Mouse (Mus musculus): Measurements from ENCODE around the gene Kcnh7. TPM values are rescaled to one million over a fixed set of nuclear protein-coding genes. Genes with fewer than 3 reads are reported as not detected.

Gene Kcnh7
- total RNA-seq, 2 experiments from 2014 or later = 0.11 to 0.17 TPM

GRCm38 (mm10) chr2:62983936-62984335 lies 200.2 kb downstream of the Kcnh7 start:
- DNase-seq (ENCODE audit: low spot score) = no peak

- no peak for DNase-seq (ENCODE audit: low spot score)
Measured at GRCm38 (mm10) chr2:62935273-62935874, 248.7 kb downstream of the Kcnh7 start.

GRCm38 (mm10) chr2:62928494-62928893 lies 255.6 kb downstream of the Kcnh7 start:
- DNase-seq (ENCODE audit: low spot score) = no peak

- DNase-seq (ENCODE audit: low spot score) = no peak
Measured at GRCm38 (mm10) chr2:62928065-62928464, 256.0 kb downstream of the Kcnh7 start.

- no peak for DNase-seq (ENCODE audit: low spot score)
Measured at GRCm38 (mm10) chr2:62923803-62924202, 260.3 kb downstream of the Kcnh7 start.

GRCm38 (mm10) chr2:62907688-62908087 lies 276.4 kb downstream of the Kcnh7 start:
- DNase-seq (ENCODE audit: low spot score) = no peak

GRCm38 (mm10) chr2:62902363-62903353 lies 281.4 kb downstream of the Kcnh7 start:
- DNase-seq (ENCODE audit: low spot score) = no peak

- DNase-seq (ENCODE audit: low spot score) = no peak
Measured at GRCm38 (mm10) chr2:62878763-62879162, 305.3 kb downstream of the Kcnh7 start.

- no peak for DNase-seq (ENCODE audit: low spot score)
Measured at GRCm38 (mm10) chr2:62855391-62855790, 328.7 kb downstream of the Kcnh7 start.

GRCm38 (mm10) chr2:62842630-62843029 lies 341.5 kb downstream of the Kcnh7 start:
- no peak for DNase-seq (ENCODE audit: low spot score)

GRCm38 (mm10) chr2:62834261-62834660 lies 349.8 kb downstream of the Kcnh7 start:
- DNase-seq (ENCODE audit: low spot score) = no peak

GRCm38 (mm10) chr2:62819231-62819630 lies 364.9 kb downstream of the Kcnh7 start:
- no peak for DNase-seq (ENCODE audit: low spot score)

- DNase-seq (ENCODE audit: low spot score) = no peak
Measured at GRCm38 (mm10) chr2:62816016-62816415, 368.1 kb downstream of the Kcnh7 start.

GRCm38 (mm10) chr2:62808813-62809212 lies 375.3 kb downstream of the Kcnh7 start:
- no peak for DNase-seq (ENCODE audit: low spot score)

- DNase-seq (ENCODE audit: low spot score) = no peak
Measured at GRCm38 (mm10) chr2:62807476-62807882, 376.6 kb downstream of the Kcnh7 start.

- no peak for DNase-seq (ENCODE audit: low spot score)
Measured at GRCm38 (mm10) chr2:62806931-62807330, 377.2 kb downstream of the Kcnh7 start.

- DNase-seq (ENCODE audit: low spot score) = no peak
Measured at GRCm38 (mm10) chr2:62804030-62804429, 380.1 kb downstream of the Kcnh7 start.

GRCm38 (mm10) chr2:62784460-62785038 lies 399.5 kb downstream of the Kcnh7 start:
- no peak for DNase-seq (ENCODE audit: low spot score)

- DNase-seq (ENCODE audit: low spot score) = no peak
Measured at GRCm38 (mm10) chr2:62746256-62746655, 437.8 kb downstream of the Kcnh7 start.

- DNase-seq (ENCODE audit: low spot score) = no peak
Measured at GRCm38 (mm10) chr2:62743098-62743497, 441.0 kb downstream of the Kcnh7 start.

- DNase-seq (ENCODE audit: low spot score) = no peak
Measured at GRCm38 (mm10) chr2:62730671-62731070, 453.4 kb downstream of the Kcnh7 start.

GRCm38 (mm10) chr2:62727732-62728131 lies 456.4 kb downstream of the Kcnh7 start:
- no peak for DNase-seq (ENCODE audit: low spot score)

All from gastrocnemius, adult 18-20 months (tissue).